Mouse (Mus musculus): Measurements from ENCODE around the gene Gm7534. TPM values are rescaled to one million over a fixed set of nuclear protein-coding genes. Genes with fewer than 3 reads are reported as not detected.

The Gm7534 gene
- polyA plus RNA-seq (2012; rRNA removed): 0.10 TPM in 1 of 2 replicates, not detected in the other

GRCm38 (mm10) chr4:134202904-134203303 lies at the start of gene Gm7534:
TSS of gene Gm7534 (minus strand) at chr4:134203004.

GRCm38 (mm10) chr4:134246719-134247258 lies 44.0 kb upstream of the Gm7534 start, which contains the start of gene Gm30191:
TSS of gene Gm30191 (plus strand) at chr4:134246935.

GRCm38 (mm10) chr4:134245148-134245843 lies 42.5 kb upstream of the Gm7534 start, which contains the start of gene Zfp593:
TSS of gene Zfp593 (minus strand) at chr4:134245592.

GRCm38 (mm10) chr4:134243516-134244250 lies 40.9 kb upstream of the Gm7534 start, which contains the start of gene E130218I03Rik:
TSS of gene E130218I03Rik (plus strand) at chr4:134243662.

GRCm38 (mm10) chr4:134238279-134238651 lies 35.5 kb upstream of the Gm7534 start, which contains the start of gene Cnksr1:
TSS of gene Cnksr1 (minus strand) at chr4:134238399.

DNA sequence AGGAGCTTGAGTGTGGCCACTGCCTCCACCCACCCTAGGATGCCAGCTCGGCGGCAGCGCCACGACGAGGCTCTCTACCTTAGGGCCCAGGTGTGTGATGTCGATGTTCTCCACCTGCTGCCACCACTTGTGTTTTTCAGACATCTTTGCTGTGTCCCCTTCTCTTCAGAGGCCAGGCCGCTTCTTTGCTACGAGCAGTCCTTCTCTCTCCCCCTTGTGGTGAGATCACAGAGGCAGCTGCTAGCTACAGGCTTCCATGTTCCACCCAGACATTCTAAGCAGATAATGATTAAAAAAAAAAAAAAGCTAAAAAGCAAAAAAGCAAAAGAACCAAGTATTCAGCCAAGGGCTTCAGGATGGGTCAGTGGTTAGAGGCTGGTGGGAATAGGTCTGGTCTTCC lies 24.4 kb upstream of the Gm7534 start, which contains the start of gene Catsper4:
Gene Catsper4, minus strand, starts transcription at position 190 of the 400 bp plus-strand sequence.

Other genes with a start within 250 kb of the Gm7534 start
- 1,322 and 4,119 TPM in 2 replicates for gene Hmgn2, start 234.4 kb downstream of the Gm7534 start, polyA plus RNA-seq (2012; rRNA removed)
- gene Dhdds, start 202.1 kb downstream of the Gm7534 start, polyA plus RNA-seq (2012; rRNA removed): 36.4 and 43.8 TPM in 2 replicates
- gene Lin28a, start 184.2 kb downstream of the Gm7534 start, polyA plus RNA-seq (2012; rRNA removed): 4.5 and 9.5 TPM in 2 replicates
- gene Zfp683, start 149.2 kb downstream of the Gm7534 start, polyA plus RNA-seq (2012; rRNA removed): not detected in 2 replicates
- 0.71 and 2.0 TPM in 2 replicates for gene Crybg2, start 142.2 kb downstream of the Gm7534 start, polyA plus RNA-seq (2012; rRNA removed)
- gene Cd52, start 107.9 kb downstream of the Gm7534 start, polyA plus RNA-seq (2012; rRNA removed): 3.4 and 4.2 TPM in 2 replicates
- gene Ubxn11, start 100.4 kb downstream of the Gm7534 start, polyA plus RNA-seq (2012; rRNA removed): 9.2 and 11.2 TPM in 2 replicates
- gene Sh3bgrl3, start 74.2 kb downstream of the Gm7534 start, polyA plus RNA-seq (2012; rRNA removed): 164 and 169 TPM in 2 replicates
- gene Cep85, start 15.9 kb downstream of the Gm7534 start, polyA plus RNA-seq (2012; rRNA removed): 33.3 and 37.3 TPM in 2 replicates
- not detected in 2 replicates for gene Catsper4, start 24.4 kb upstream of the Gm7534 start, polyA plus RNA-seq (2012; rRNA removed)
- 0.25 and 0.62 TPM in 2 replicates for gene Cnksr1, start 35.4 kb upstream of the Gm7534 start, polyA plus RNA-seq (2012; rRNA removed)
- gene E130218I03Rik, start 40.7 kb upstream of the Gm7534 start, polyA plus RNA-seq (2012; rRNA removed): 0.08 TPM in 1 of 2 replicates, not detected in the other
- 14.1 and 15.2 TPM in 2 replicates for gene Zfp593, start 42.6 kb upstream of the Gm7534 start, polyA plus RNA-seq (2012; rRNA removed)
- 0.31 TPM in 1 of 2 replicates, not detected in the other for gene Gm30191, start 43.9 kb upstream of the Gm7534 start, polyA plus RNA-seq (2012; rRNA removed)
- gene Grrp1, start 51.1 kb upstream of the Gm7534 start, polyA plus RNA-seq (2012; rRNA removed): 7.5 and 8.5 TPM in 2 replicates
- gene Pdik1l, start 84.9 kb upstream of the Gm7534 start, polyA plus RNA-seq (2012; rRNA removed): 9.3 and 14.4 TPM in 2 replicates
- gene Trim63, start 112.1 kb upstream of the Gm7534 start, polyA plus RNA-seq (2012; rRNA removed): 1.8 and 3.1 TPM in 2 replicates
- 0.07 TPM in 1 of 2 replicates, not detected in the other for gene Slc30a2, start 140.2 kb upstream of the Gm7534 start, polyA plus RNA-seq (2012; rRNA removed)
- gene Extl1, start 180.8 kb upstream of the Gm7534 start, polyA plus RNA-seq (2012; rRNA removed): 0.22 and 0.68 TPM in 2 replicates
- gene Pafah2, start 193.3 kb upstream of the Gm7534 start, polyA plus RNA-seq (2012; rRNA removed): 12.0 and 14.2 TPM in 2 replicates

All from central nervous system, embryonic 11.5 days (tissue).